Mouse (Mus musculus): ENCODE results near the gene Upk3b.

DNA sequence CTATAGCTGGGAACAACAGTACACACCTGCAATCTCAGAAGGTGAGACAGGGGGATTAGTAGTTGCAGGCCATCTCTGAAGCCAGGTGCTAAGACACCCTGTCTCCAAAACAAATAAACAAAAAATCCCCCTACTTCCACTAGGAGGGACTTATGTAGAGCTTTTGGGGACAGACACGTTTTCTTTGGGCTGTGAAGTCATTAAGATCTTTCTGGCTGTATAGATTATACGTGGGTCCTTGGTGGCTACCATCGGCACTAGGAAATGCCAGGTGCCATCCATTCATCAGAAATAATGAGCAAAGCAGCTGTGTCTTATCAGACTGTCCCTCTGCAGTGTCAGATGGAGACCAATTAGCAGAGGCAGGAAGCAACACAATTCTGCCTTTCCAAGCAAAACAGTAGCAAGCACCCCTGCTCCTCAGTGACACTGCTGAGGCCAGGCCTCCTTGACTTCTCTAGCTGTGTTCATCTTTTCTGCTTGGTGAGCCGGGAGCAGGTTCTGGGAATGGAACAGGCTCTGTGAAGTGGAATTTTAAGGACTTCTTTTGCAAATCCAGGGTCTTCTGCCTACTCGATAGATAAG is 44.8 kb upstream of the Upk3b start:
- no peak for TF ChIP-seq EP300 (IDR thresholded peaks at IDR 0.05; ENCODE audit: low read depth)
- TF ChIP-seq CTCF (IDR thresholded peaks at IDR 0.05; ENCODE audit: low read depth): no peak
